Mouse (Mus musculus): ENCODE results near the gene Cracr2b. TPM values are rescaled to one million over a fixed set of nuclear protein-coding genes. Genes with fewer than 3 reads are reported as not detected.

Gene Cracr2b
- 126 TPM for polyA plus RNA-seq (2014; fragmentation: Illumina TruSeq; extraction: RNeasy Lipid Tissue Mini Kit (QIAGEN cat#74804); ENCODE audit: insufficient read depth, low read depth, low replicate concordance)

GRCm38 (mm10) chr7:141460391-141461113 lies at the start of gene Cracr2b:
Cracr2b (plus strand) TSS chr7:141461094.

GRCm38 (mm10) chr7:141413809-141414584 lies 46.9 kb upstream of the Cracr2b start, which contains the start of gene Gatd1:
Gatd1 (minus strand) TSS chr7:141414136.

GRCm38 (mm10) chr7:141429310-141429709 lies 31.6 kb upstream of the Cracr2b start, which contains the start of gene Cend1:
Cend1 (minus strand) TSS chr7:141429491.

GRCm38 (mm10) chr7:141437178-141438120 lies 23.4 kb upstream of the Cracr2b start, which contains the start of gene Slc25a22:
Slc25a22 (minus strand) TSS chr7:141437892.

GRCm38 (mm10) chr7:141443828-141444237 lies 17.1 kb upstream of the Cracr2b start, which contains the start of gene Pidd1:
Pidd1 (minus strand) TSS chr7:141444025.

GRCm38 (mm10) chr7:141447110-141447991 lies 13.5 kb upstream of the Cracr2b start, which contains the start of gene Rplp2:
Rplp2 (plus strand) TSS chr7:141447370.

GRCm38 (mm10) chr7:141454967-141455551 lies 5.8 kb upstream of the Cracr2b start, which contains the start of gene Pnpla2:
Pnpla2 (plus strand) TSS chr7:141455198.

GRCm38 (mm10) chr7:141467230-141468030 lies 6.5 kb downstream of the Cracr2b start, which contains the start of gene Cd151:
Cd151 (plus strand) TSS chr7:141467392.

GRCm38 (mm10) chr7:141475011-141475804 lies 14.3 kb downstream of the Cracr2b start, which contains the start of the genes Polr2l and Tspan4:
Polr2l (minus strand) TSS chr7:141475132.
Tspan4 (plus strand) TSS chr7:141475240.

Other genes with a start within 250 kb of the Cracr2b start
- gene Lmntd2, start 247.0 kb upstream of the Cracr2b start, polyA plus RNA-seq (2014; fragmentation: Illumina TruSeq; extraction: RNeasy Lipid Tissue Mini Kit (QIAGEN cat#74804); ENCODE audit: insufficient read depth, low read depth, low replicate concordance): 1.0 TPM
- 55.1 TPM for gene Rassf7, start 245.2 kb upstream of the Cracr2b start, polyA plus RNA-seq (2014; fragmentation: Illumina TruSeq; extraction: RNeasy Lipid Tissue Mini Kit (QIAGEN cat#74804); ENCODE audit: insufficient read depth, low read depth, low replicate concordance)
- 26.6 TPM for gene Phrf1, start 232.3 kb upstream of the Cracr2b start, polyA plus RNA-seq (2014; fragmentation: Illumina TruSeq; extraction: RNeasy Lipid Tissue Mini Kit (QIAGEN cat#74804); ENCODE audit: insufficient read depth, low read depth, low replicate concordance)
- 21.8 TPM for gene Irf7, start 194.6 kb upstream of the Cracr2b start, polyA plus RNA-seq (2014; fragmentation: Illumina TruSeq; extraction: RNeasy Lipid Tissue Mini Kit (QIAGEN cat#74804); ENCODE audit: insufficient read depth, low read depth, low replicate concordance)
- gene Cdhr5, start 184.3 kb upstream of the Cracr2b start, polyA plus RNA-seq (2014; fragmentation: Illumina TruSeq; extraction: RNeasy Lipid Tissue Mini Kit (QIAGEN cat#74804); ENCODE audit: insufficient read depth, low read depth, low replicate concordance): 0.23 TPM
- gene Sct, start 182.0 kb upstream of the Cracr2b start, polyA plus RNA-seq (2014; fragmentation: Illumina TruSeq; extraction: RNeasy Lipid Tissue Mini Kit (QIAGEN cat#74804); ENCODE audit: insufficient read depth, low read depth, low replicate concordance): not detected
- not detected for gene Drd4, start 169.1 kb upstream of the Cracr2b start, polyA plus RNA-seq (2014; fragmentation: Illumina TruSeq; extraction: RNeasy Lipid Tissue Mini Kit (QIAGEN cat#74804); ENCODE audit: insufficient read depth, low read depth, low replicate concordance)
- gene Deaf1, start 133.4 kb upstream of the Cracr2b start, polyA plus RNA-seq (2014; fragmentation: Illumina TruSeq; extraction: RNeasy Lipid Tissue Mini Kit (QIAGEN cat#74804); ENCODE audit: insufficient read depth, low read depth, low replicate concordance): 20.4 TPM
- 25.4 TPM for gene Tmem80, start 133.4 kb upstream of the Cracr2b start, polyA plus RNA-seq (2014; fragmentation: Illumina TruSeq; extraction: RNeasy Lipid Tissue Mini Kit (QIAGEN cat#74804); ENCODE audit: insufficient read depth, low read depth, low replicate concordance)
- 30.4 TPM for gene Eps8l2, start 122.2 kb upstream of the Cracr2b start, polyA plus RNA-seq (2014; fragmentation: Illumina TruSeq; extraction: RNeasy Lipid Tissue Mini Kit (QIAGEN cat#74804); ENCODE audit: insufficient read depth, low read depth, low replicate concordance)
- 203 TPM for gene Taldo1, start 68.9 kb upstream of the Cracr2b start, polyA plus RNA-seq (2014; fragmentation: Illumina TruSeq; extraction: RNeasy Lipid Tissue Mini Kit (QIAGEN cat#74804); ENCODE audit: insufficient read depth, low read depth, low replicate concordance)
- 24.6 TPM for gene Gatd1, start 47.0 kb upstream of the Cracr2b start, polyA plus RNA-seq (2014; fragmentation: Illumina TruSeq; extraction: RNeasy Lipid Tissue Mini Kit (QIAGEN cat#74804); ENCODE audit: insufficient read depth, low read depth, low replicate concordance)
- gene Cend1, start 31.6 kb upstream of the Cracr2b start, polyA plus RNA-seq (2014; fragmentation: Illumina TruSeq; extraction: RNeasy Lipid Tissue Mini Kit (QIAGEN cat#74804); ENCODE audit: insufficient read depth, low read depth, low replicate concordance): 0.50 TPM
- gene Slc25a22, start 23.2 kb upstream of the Cracr2b start, polyA plus RNA-seq (2014; fragmentation: Illumina TruSeq; extraction: RNeasy Lipid Tissue Mini Kit (QIAGEN cat#74804); ENCODE audit: insufficient read depth, low read depth, low replicate concordance): 12.9 TPM
- gene Pidd1, start 17.1 kb upstream of the Cracr2b start, polyA plus RNA-seq (2014; fragmentation: Illumina TruSeq; extraction: RNeasy Lipid Tissue Mini Kit (QIAGEN cat#74804); ENCODE audit: insufficient read depth, low read depth, low replicate concordance): 0.81 TPM
- gene Rplp2, start 13.7 kb upstream of the Cracr2b start, polyA plus RNA-seq (2014; fragmentation: Illumina TruSeq; extraction: RNeasy Lipid Tissue Mini Kit (QIAGEN cat#74804); ENCODE audit: insufficient read depth, low read depth, low replicate concordance): 1,656 TPM
- 109 TPM for gene Pnpla2, start 5.9 kb upstream of the Cracr2b start, polyA plus RNA-seq (2014; fragmentation: Illumina TruSeq; extraction: RNeasy Lipid Tissue Mini Kit (QIAGEN cat#74804); ENCODE audit: insufficient read depth, low read depth, low replicate concordance)
- 213 TPM for gene Cd151, start 6.3 kb downstream of the Cracr2b start, polyA plus RNA-seq (2014; fragmentation: Illumina TruSeq; extraction: RNeasy Lipid Tissue Mini Kit (QIAGEN cat#74804); ENCODE audit: insufficient read depth, low read depth, low replicate concordance)
- 44.0 TPM for gene Polr2l, start 14.0 kb downstream of the Cracr2b start, polyA plus RNA-seq (2014; fragmentation: Illumina TruSeq; extraction: RNeasy Lipid Tissue Mini Kit (QIAGEN cat#74804); ENCODE audit: insufficient read depth, low read depth, low replicate concordance)
- 42.4 TPM for gene Tspan4, start 14.1 kb downstream of the Cracr2b start, polyA plus RNA-seq (2014; fragmentation: Illumina TruSeq; extraction: RNeasy Lipid Tissue Mini Kit (QIAGEN cat#74804); ENCODE audit: insufficient read depth, low read depth, low replicate concordance)
- 17.6 TPM for gene Chid1, start 78.8 kb downstream of the Cracr2b start, polyA plus RNA-seq (2014; fragmentation: Illumina TruSeq; extraction: RNeasy Lipid Tissue Mini Kit (QIAGEN cat#74804); ENCODE audit: insufficient read depth, low read depth, low replicate concordance)
- 28.1 TPM for gene Ap2a2, start 101.1 kb downstream of the Cracr2b start, polyA plus RNA-seq (2014; fragmentation: Illumina TruSeq; extraction: RNeasy Lipid Tissue Mini Kit (QIAGEN cat#74804); ENCODE audit: insufficient read depth, low read depth, low replicate concordance)
- gene Muc6, start 194.2 kb downstream of the Cracr2b start, polyA plus RNA-seq (2014; fragmentation: Illumina TruSeq; extraction: RNeasy Lipid Tissue Mini Kit (QIAGEN cat#74804); ENCODE audit: insufficient read depth, low read depth, low replicate concordance): not detected
- 0.23 TPM for gene Muc2, start 229.2 kb downstream of the Cracr2b start, polyA plus RNA-seq (2014; fragmentation: Illumina TruSeq; extraction: RNeasy Lipid Tissue Mini Kit (QIAGEN cat#74804); ENCODE audit: insufficient read depth, low read depth, low replicate concordance)

Data from lung, adult 10 weeks (tissue).